8 mouse cellular contexts compared by ENCODE assay signal in genomic region chr5:108269063-108269810, GRCm38 (mm10). TPM values are rescaled to one million over a fixed set of nuclear protein-coding genes. Genes with fewer than 3 reads are reported as not detected.
DNase-seq lines count a peak whose midpoint lies in the region; ATAC-seq and TF ChIP-seq lines count a peak whose summit lies in the region.

No protein-coding gene starts in this region.

- no peak for DNase-seq in kidney, adult 11 months
- peak; percentile 60 for DNase-seq in MEL (ENCODE audit: low read depth, low spot score)
- no peak for DNase-seq in embryonic facial prominence, embryonic 14.5 days (ENCODE audit: low spot score)
- no peak for DNase-seq in hindbrain, postnatal 0 days (ENCODE audit: low spot score)
- no peak for DNase-seq in midbrain, embryonic 10.5 days (ENCODE audit: low spot score)
- no peak for DNase-seq in layer of hippocampus, postnatal 14 days (ENCODE audit: low spot score in 2 of 2)
- DNase-seq in layer of hippocampus, adult 9-11 months = no peak

- peaks cover 16% of the 10 kb centered on the region for H3K36me3 ChIP-seq in kidney, embryonic 15.5 days
- peaks cover 0 to 28% of the 10 kb centered on the region in 2 experiments; a peak in 3 of 4 replicates for H3K36me3 ChIP-seq in MEL (ENCODE audit: control insufficient read depth in 1 of 2, insufficient read depth in 2 of 2, low read length in 2 of 2)
- H3K36me3 ChIP-seq in embryonic facial prominence, embryonic 14.5 days (ENCODE audit: control insufficient read depth, insufficient read depth, low read length) = peaks cover 6% of the 10 kb centered on the region; the same call in 1 of the 2 replicates
- H3K36me3 ChIP-seq in hindbrain, postnatal 0 days (ENCODE audit: insufficient read depth, low read length) = no peaks in the 10 kb centered on the region
- H3K36me3 ChIP-seq in midbrain, embryonic 10.5 days = peaks cover 22% of the 10 kb centered on the region

- no peak; a peak in 1 of 4 replicates for TF ChIP-seq POLR2A in MEL (IDR thresholded peaks at IDR 0.05; ENCODE audit: control insufficient read depth in 1 of 2, insufficient read depth in 1 of 2, low read depth in 1 of 2, low read length in 2 of 2, poor library complexity in 1 of 2)

- H3K27ac ChIP-seq in kidney, embryonic 15.5 days = peak overlapping the region; percentile 96
- H3K27ac ChIP-seq in MEL (ENCODE audit: control insufficient read depth, low read depth, low read length) = peak overlapping the region; percentile 85
- peak overlapping the region; percentile 94 for H3K27ac ChIP-seq in embryonic facial prominence, embryonic 14.5 days (replicated peaks; ENCODE audit: low read depth, low read length)
- H3K27ac ChIP-seq in hindbrain, postnatal 0 days = peak overlapping the region; percentile 91
- peak overlapping the region; percentile 96 for H3K27ac ChIP-seq in midbrain, embryonic 10.5 days (replicated peaks)

- TF ChIP-seq EP300 in MEL (IDR thresholded peaks at IDR 0.05; ENCODE audit: low read depth in 1 of 2, low read length in 2 of 2) = no peak

- peak; percentile 80 for ATAC-seq in kidney, embryonic 15.5 days (replicated peaks; ENCODE audit: low FRiP score)
- ATAC-seq in embryonic facial prominence, embryonic 14.5 days (ENCODE audit: low read depth) = peak; percentile 53
- ATAC-seq in hindbrain, postnatal 0 days = peak; percentile 75

- TF ChIP-seq CTCF in MEL (IDR thresholded peaks at IDR 0.05 in 2 of 3, conservative IDR thresholded peaks at IDR 0.05 in 1 of 3; ENCODE audit: control insufficient read depth in 1 of 3, insufficient read depth in 1 of 3, low read depth in 2 of 3, low read length in 3 of 3, poor library complexity in 1 of 3, severe bottlenecking in 1 of 3) = no peak
- TF ChIP-seq CTCF in hindbrain, postnatal 0 days (IDR thresholded peaks at IDR 0.05; ENCODE audit: low read depth) = no peak

- H3K4me2 ChIP-seq in kidney, embryonic 15.5 days = peak overlapping the region; percentile 72
- peak overlapping the region; percentile 92 for H3K4me2 ChIP-seq in embryonic facial prominence, embryonic 14.5 days (ENCODE audit: low read depth, low read length)
- peak overlapping the region; percentile 71 for H3K4me2 ChIP-seq in hindbrain, postnatal 0 days (ENCODE audit: low read depth, low read length)

- H3K4me3 ChIP-seq in kidney, embryonic 15.5 days (replicated peaks) = peak overlapping the region; percentile 66
- peak overlapping the region; percentile 98 to 100 for H3K4me3 ChIP-seq in MEL (ENCODE audit: control insufficient read depth in 1 of 2, insufficient read depth in 1 of 2, low read depth in 2 of 2, low read length in 2 of 2)
- H3K4me3 ChIP-seq in embryonic facial prominence, embryonic 14.5 days (ENCODE audit: low read depth, low read length) = peak overlapping the region; percentile 98
- H3K4me3 ChIP-seq in hindbrain, postnatal 0 days (ENCODE audit: low read length) = peak overlapping the region; percentile 91
- peak overlapping the region; percentile 95 for H3K4me3 ChIP-seq in midbrain, embryonic 10.5 days

- TF ChIP-seq RAD21 in MEL (IDR thresholded peaks at IDR 0.05; ENCODE audit: low read depth, low read length) = no peak

- H3K79me2 ChIP-seq in MEL (ENCODE audit: control insufficient read depth, insufficient read depth, low read length, poor library complexity) = peaks cover 45% of the 10 kb centered on the region

- under 1% methylated on average over 44 of the region's 44 CpGs for WGBS in kidney, embryonic 15.5 days
- under 1% methylated on average over 19 of the region's 44 CpGs for WGBS in embryonic facial prominence, embryonic 14.5 days
- WGBS in hindbrain, postnatal 0 days = under 1% methylated on average over 44 of the region's 44 CpGs
- under 1% methylated on average over 44 of the region's 44 CpGs for WGBS in midbrain, embryonic 10.5 days

- no peaks in the 10 kb centered on the region for H3K9me3 ChIP-seq in kidney, embryonic 15.5 days (replicated peaks)
- H3K9me3 ChIP-seq in MEL (replicated peaks; ENCODE audit: insufficient read depth, low read length) = no peaks in the 10 kb centered on the region
- H3K9me3 ChIP-seq in embryonic facial prominence, embryonic 14.5 days (ENCODE audit: control insufficient read depth, low read length) = no peaks in the 10 kb centered on the region
- H3K9me3 ChIP-seq in hindbrain, postnatal 0 days (ENCODE audit: low read length) = no peaks in the 10 kb centered on the region
- H3K9me3 ChIP-seq in midbrain, embryonic 10.5 days (replicated peaks) = no peaks in the 10 kb centered on the region

- H3K4me1 ChIP-seq in kidney, embryonic 15.5 days = peaks cover 21% of the 10 kb centered on the region
- peaks cover 7 to 12% of the 10 kb centered on the region in 2 experiments for H3K4me1 ChIP-seq in MEL (ENCODE audit: control insufficient read depth in 1 of 2, insufficient read depth in 2 of 2, low read length in 2 of 2)
- H3K4me1 ChIP-seq in embryonic facial prominence, embryonic 14.5 days (ENCODE audit: control insufficient read depth, insufficient read depth, low read length) = peaks cover 7% of the 10 kb centered on the region
- H3K4me1 ChIP-seq in hindbrain, postnatal 0 days (ENCODE audit: insufficient read depth, low read length) = 0 out of 2 replicates have a peak, but pooled peaks cover 6% of the 10 kb centered on the region
- peaks cover 26% of the 10 kb centered on the region for H3K4me1 ChIP-seq in midbrain, embryonic 10.5 days

- peak overlapping the region; percentile 88 for H3K9ac ChIP-seq in kidney, embryonic 15.5 days
- peak overlapping the region; percentile 99 for H3K9ac ChIP-seq in MEL (ENCODE audit: control insufficient read depth, low read depth, low read length, poor library complexity, severe bottlenecking)
- H3K9ac ChIP-seq in embryonic facial prominence, embryonic 14.5 days (ENCODE audit: low read depth, low read length) = peak overlapping the region; percentile 96
- peak overlapping the region; percentile 88 for H3K9ac ChIP-seq in hindbrain, postnatal 0 days (replicated peaks; ENCODE audit: low read length)

- no peaks in the 10 kb centered on the region for H3K27me3 ChIP-seq in kidney, embryonic 15.5 days
- no peaks in the 10 kb centered on the region for H3K27me3 ChIP-seq in MEL (ENCODE audit: control insufficient read depth in 1 of 2, insufficient read depth in 2 of 2, low read length in 2 of 2)
- no peaks in the 10 kb centered on the region for H3K27me3 ChIP-seq in embryonic facial prominence, embryonic 14.5 days (replicated peaks; ENCODE audit: control insufficient read depth, insufficient read depth, low read length)
- H3K27me3 ChIP-seq in hindbrain, postnatal 0 days (ENCODE audit: insufficient read depth, low read length) = no peaks in the 10 kb centered on the region
- no peaks in the 10 kb centered on the region for H3K27me3 ChIP-seq in midbrain, embryonic 10.5 days (ENCODE audit: low read depth, poor library complexity, severe bottlenecking)

TF ChIP-seq in MEL, 35 proteins besides CTCF, POLR2A, EP300 and RAD21 (continues in another document):
- no peak for TF ChIP-seq USF1 (IDR thresholded peaks at IDR 0.05; ENCODE audit: low read depth, low read length)
- TF ChIP-seq CHD1 (IDR thresholded peaks at IDR 0.05; ENCODE audit: low read depth, low read length) = 0 out of 2 replicates have a peak, but pooled peaks have one; percentile 35
- TF ChIP-seq ETS1 (IDR thresholded peaks at IDR 0.05; ENCODE audit: low read depth, low read length) = no peak
- peak; percentile 19; the same call in 1 of the 2 replicates for TF ChIP-seq MAX (IDR thresholded peaks at IDR 0.05; ENCODE audit: low read length)
- no peak for TF ChIP-seq KAT2A (conservative IDR thresholded peaks at IDR 0.05; ENCODE audit: low read depth, low read length)
- TF ChIP-seq NRF1 (IDR thresholded peaks at IDR 0.05; ENCODE audit: insufficient read depth, low read depth, low read length, poor library complexity, severe bottlenecking) = no peak
- no peak for TF ChIP-seq MYB (IDR thresholded peaks at IDR 0.05; ENCODE audit: low read depth, low read length)
- no peak for TF ChIP-seq MYC (IDR thresholded peaks at IDR 0.05; ENCODE audit: low read depth, low read length)
- TF ChIP-seq MXI1 (IDR thresholded peaks at IDR 0.05; ENCODE audit: low read depth, low read length) = no peak
- TF ChIP-seq CHD2 (IDR thresholded peaks at IDR 0.05; ENCODE audit: low read length) = no peak
- 0 out of 2 replicates have a peak, but pooled peaks have one; percentile 17 for TF ChIP-seq TBP (IDR thresholded peaks at IDR 0.05; ENCODE audit: low read depth, low read length)
- TF ChIP-seq GATA1 (IDR thresholded peaks at IDR 0.05; ENCODE audit: low read depth, low read length) = no peak
- TF ChIP-seq ELF1 (IDR thresholded peaks at IDR 0.05; ENCODE audit: low read depth, low read length) = no peak
- TF ChIP-seq NELFE (IDR thresholded peaks at IDR 0.05; ENCODE audit: low read depth, low read length) = no peak
- no peak for TF ChIP-seq JUND (IDR thresholded peaks at IDR 0.05; ENCODE audit: low read depth, low read length)
- TF ChIP-seq HCFC1 (IDR thresholded peaks at IDR 0.05; ENCODE audit: low read depth, low read length) = no peak

RNA-seq across cellular contexts. Expression of gene Dr1, which starts 0.5 kb away (rescaled TPM):
- 45.8 and 49.3 TPM in 2 replicates for polyA plus RNA-seq in kidney, embryonic 15.5 days (2015; fragmentation: Nextera tagmentation; extraction: Ambion mirVana)
- total RNA-seq in MEL (2012; rRNA removed) = 32.5 and 36.3 TPM in 2 replicates
- polyA plus RNA-seq in MEL (2012; ENCODE audit: insufficient read depth in 1 of 2, insufficient read length in 2 of 2, low read depth in 1 of 2, low replicate concordance in 2 of 2, missing spikeins in 1 of 2) = 10 to 100 TPM in 1 of 2 experiments, not detected in 1; 47.2 TPM
- 43.6 and 49.0 TPM in 2 replicates for polyA plus RNA-seq in embryonic facial prominence, embryonic 14.5 days (2014; fragmentation: Nextera tagmentation; extraction: Ambion mirVana)
- 31.8 and 39.4 TPM in 2 replicates for total RNA-seq in hindbrain, postnatal 0 days (2014; rRNA removed)
- 39.7 and 39.9 TPM in 2 replicates for polyA plus RNA-seq in hindbrain, postnatal 0 days (2015; fragmentation: Nextera tagmentation; extraction: Ambion mirVana)
- 50.6 and 51.8 TPM in 2 replicates for polyA plus RNA-seq in midbrain, embryonic 10.5 days (2016; fragmentation: Nextera tagmentation; extraction: Ambion mirVana)
- total RNA-seq in layer of hippocampus, postnatal 14 days (2021) = 10 to 100 TPM; 48.1 to 56.8 TPM

RNA-seq across cellular contexts. Expression of gene Pigg, which starts 43.2 kb away (rescaled TPM):
- polyA plus RNA-seq in kidney, embryonic 15.5 days (2015; fragmentation: Nextera tagmentation; extraction: Ambion mirVana) = 6.7 and 7.5 TPM in 2 replicates
- 8.9 and 11.2 TPM in 2 replicates for total RNA-seq in MEL (2012; rRNA removed)
- 1 to 10 TPM in 1 of 2 experiments, not detected in 1; 6.7 TPM for polyA plus RNA-seq in MEL (2012; ENCODE audit: insufficient read depth in 1 of 2, insufficient read length in 2 of 2, low read depth in 1 of 2, low replicate concordance in 2 of 2, missing spikeins in 1 of 2)
- 1.9 and 3.3 TPM in 2 replicates for polyA plus RNA-seq in embryonic facial prominence, embryonic 14.5 days (2014; fragmentation: Nextera tagmentation; extraction: Ambion mirVana)
- 4.9 and 7.2 TPM in 2 replicates for total RNA-seq in hindbrain, postnatal 0 days (2014; rRNA removed)
- 2.2 and 2.5 TPM in 2 replicates for polyA plus RNA-seq in hindbrain, postnatal 0 days (2015; fragmentation: Nextera tagmentation; extraction: Ambion mirVana)
- 6.1 and 7.5 TPM in 2 replicates for polyA plus RNA-seq in midbrain, embryonic 10.5 days (2016; fragmentation: Nextera tagmentation; extraction: Ambion mirVana)
- total RNA-seq in layer of hippocampus, postnatal 14 days (2021) = 10 to 100 TPM in 1 of 2 experiments, 1 to 10 TPM in 1; 9.3 to 10.7 TPM
